Mouse (Mus musculus) testis, adult 2 months (tissue): ENCODE measurements around the gene Phyh. TPM values are rescaled to one million over a fixed set of nuclear protein-coding genes. Genes with fewer than 3 reads are reported as not detected.

Experiments used
- H3K27ac ChIP-seq: fragments of 200-500 bp; 2 replicates; pipeline ENCODE4 v1.5.1; 2012; ENCODE audit warnings: low read depth, low read length; ENCODE audit not compliant: control insufficient read depth, insufficient read depth
- H3K27me3 ChIP-seq: fragments of 200-500 bp; 2 replicates; pipeline ENCODE4 v1.6.1; 2012; ENCODE audit warnings: mild to moderate bottlenecking, low read length, moderate library complexity; ENCODE audit not compliant: control insufficient read depth, insufficient read depth
- H3K36me3 ChIP-seq: fragments of 200-500 bp; 2 replicates; pipeline ENCODE4 v1.6.1; 2012; ENCODE audit warnings: mild to moderate bottlenecking, low read length; ENCODE audit not compliant: control insufficient read depth, insufficient read depth
- H3K4me1 ChIP-seq: fragments of 200-500 bp; 2 replicates; pipeline ENCODE4 v1.6.1; 2012; ENCODE audit warnings: low read length; ENCODE audit not compliant: control insufficient read depth, insufficient read depth
- H3K4me3 ChIP-seq: fragments of 200-500 bp; 2 replicates; pipeline ENCODE4 v1.5.1; 2012; ENCODE audit warnings: low read depth, mild to moderate bottlenecking, low read length, moderate library complexity, mixed read lengths; ENCODE audit not compliant: control insufficient read depth
- CTCF ChIP-seq: fragments of 200-500 bp; IDR thresholded peaks from 2 replicates; pipeline ENCODE4 v1.5.1; 2012; ENCODE audit warnings: low read depth, mild to moderate bottlenecking, inconsistent platforms, low read length, moderate library complexity; ENCODE audit not compliant: control insufficient read depth, insufficient read depth, insufficient replicate concordance
- POLR2A ChIP-seq: fragments of 200-500 bp; IDR thresholded peaks from 2 replicates; pipeline ENCODE4 v1.6.1; 2012; ENCODE audit warnings: low read depth, mild to moderate bottlenecking, inconsistent platforms, low read length, moderate library complexity; ENCODE audit not compliant: control insufficient read depth
- polyA plus RNA-seq: library from polyadenylated mRNA; depleted of rRNA; stranded (reverse); fragments of >200 nt; gene quantifications from 2 replicates; pipeline ENCODE4 v1.2.3, GENCODE M21; 2012

Gene Phyh
- polyA plus RNA-seq, 1 experiment: 9.1 TPM

DNA sequence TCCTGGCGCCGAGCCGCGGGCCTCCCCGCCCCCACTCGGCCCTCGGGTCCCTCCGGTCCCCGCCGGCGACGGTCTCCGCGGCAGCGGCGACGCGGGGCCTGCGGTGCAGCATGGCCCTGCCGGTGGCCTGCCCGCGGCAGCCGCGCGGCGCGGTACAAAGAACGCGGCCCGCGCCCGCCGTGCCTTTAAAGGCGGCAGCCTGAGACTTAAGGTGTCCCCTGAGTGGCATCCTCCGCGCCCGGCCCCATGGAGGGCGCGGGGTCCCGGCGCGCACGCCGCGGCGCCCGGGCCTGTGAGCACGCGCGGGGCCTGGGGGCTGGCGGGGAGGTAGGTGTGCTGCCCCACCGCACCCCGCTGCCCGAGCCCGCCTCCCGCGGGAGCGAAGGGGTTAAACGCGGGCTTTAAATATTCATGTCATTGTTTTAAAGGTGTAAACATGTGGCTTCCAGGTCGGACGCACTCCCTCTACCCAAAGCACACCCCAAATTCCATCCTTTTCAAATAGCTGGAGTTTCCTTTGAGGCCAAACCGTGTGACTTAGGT, 36.5 kb upstream of the Phyh start:
- H3K27me3 ChIP-seq: no peaks in the 10 kb centered on the region
- peaks cover 6% of the 10 kb centered on the region; the same call in 1 of the 2 replicates for H3K4me1 ChIP-seq
- no peak for TF ChIP-seq POLR2A
- TF ChIP-seq CTCF: no peak
- peak overlapping the region; percentile 98 for H3K4me3 ChIP-seq
- H3K36me3 ChIP-seq: no peaks in the 10 kb centered on the region
- peak overlapping the region; percentile 93 for H3K27ac ChIP-seq

DNA sequence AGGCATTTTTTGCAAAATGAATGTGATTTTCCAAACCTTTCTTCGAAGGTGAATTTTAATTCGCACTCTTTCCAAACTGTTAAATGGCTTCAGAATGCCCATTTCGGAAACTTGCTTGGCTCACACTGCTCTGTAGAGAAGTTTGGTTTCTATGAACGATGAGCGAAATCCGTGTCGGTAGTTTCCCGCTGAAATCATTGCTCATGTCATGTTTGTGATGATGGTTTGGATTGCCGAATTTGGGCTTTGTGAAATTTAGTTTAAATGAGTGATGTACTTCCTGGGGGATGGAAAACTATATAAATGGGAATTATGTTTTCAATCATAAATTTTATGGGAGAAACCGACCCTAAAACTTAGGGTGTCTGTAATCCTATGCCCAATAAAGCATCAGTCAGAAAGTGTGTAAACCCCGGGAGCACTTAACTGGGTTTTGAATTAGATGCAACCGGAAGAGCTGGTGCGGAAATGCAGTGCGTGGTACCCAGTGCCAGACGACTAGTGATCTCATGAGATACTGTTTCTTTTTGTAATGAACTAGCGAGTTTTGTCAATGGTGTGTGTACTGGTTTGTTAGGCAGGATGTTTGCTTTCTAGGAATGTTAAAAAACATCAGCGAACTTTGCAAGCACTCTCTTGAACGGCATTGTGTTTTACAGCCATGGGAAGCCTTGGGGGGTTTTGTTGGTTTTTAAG, 35.7 kb upstream of the Phyh start:
- Histone ChIP-seq H3K27ac (no peak overlapping the region), H3K4me3 (no peak overlapping the region), H3K36me3 (no peaks in the 10 kb centered on the region), H3K27me3 (no peaks in the 10 kb centered on the region), H3K4me1 (peaks cover 6% of the 10 kb centered on the region; the same call in 1 of the 2 replicates)
- TF ChIP-seq POLR2A (no peak), CTCF (no peak)

DNA sequence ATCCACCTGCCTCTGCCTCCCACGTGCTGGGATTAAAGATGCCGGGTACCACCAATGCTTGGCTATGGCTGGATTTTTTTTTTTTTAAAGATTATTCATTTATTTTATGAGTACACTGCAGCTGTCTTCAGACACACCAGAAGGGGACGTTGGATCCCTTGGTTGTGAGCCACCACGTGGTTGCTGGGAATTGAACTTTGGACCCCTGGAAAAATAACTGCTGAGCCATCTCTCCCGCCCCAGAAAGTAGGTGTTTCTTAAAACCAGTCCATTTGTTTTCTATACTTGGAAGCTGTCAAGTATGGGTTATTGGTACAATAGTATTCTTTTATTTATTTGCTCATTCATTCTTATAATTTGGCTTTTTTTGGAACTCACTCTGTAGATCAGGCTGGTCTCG, 31.9 kb upstream of the Phyh start:
- Histone ChIP-seq H3K4me3 (no peak overlapping the region), H3K27ac (no peak overlapping the region), H3K36me3 (no peaks in the 10 kb centered on the region; the same call in 1 of the 2 replicates), H3K4me1 (peaks cover 4% of the 10 kb centered on the region; the same call in 1 of the 2 replicates), H3K27me3 (no peaks in the 10 kb centered on the region)
- no peak for TF ChIP-seq POLR2A
- no peak for TF ChIP-seq CTCF

DNA sequence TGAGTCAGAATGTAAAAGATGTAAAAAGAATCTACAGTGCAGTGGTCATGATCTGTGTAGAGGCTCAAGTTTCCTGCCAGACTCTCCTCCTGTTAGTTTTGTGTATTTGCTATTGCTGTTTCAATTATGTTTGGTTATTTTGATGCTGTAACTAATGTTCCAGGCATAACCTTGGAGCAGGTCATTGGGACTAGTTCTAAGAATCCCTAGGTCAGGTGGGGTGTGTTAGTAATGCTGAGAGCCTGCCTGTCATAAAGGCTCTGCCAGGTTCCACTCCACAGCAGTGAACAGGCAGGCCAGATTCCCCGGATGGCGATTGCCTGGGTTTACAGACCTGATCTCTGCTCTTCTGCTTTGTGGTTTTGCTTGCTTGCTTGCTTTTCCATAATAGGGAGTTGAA, 23.2 kb upstream of the Phyh start:
- no peaks in the 10 kb centered on the region for H3K4me1 ChIP-seq
- TF ChIP-seq POLR2A (no peak), CTCF (no peak)
- no peak overlapping the region for H3K4me3 ChIP-seq
- no peak overlapping the region for H3K27ac ChIP-seq
- no peaks in the 10 kb centered on the region; the same call in 1 of the 2 replicates for H3K36me3 ChIP-seq
- H3K27me3 ChIP-seq: no peaks in the 10 kb centered on the region

DNA sequence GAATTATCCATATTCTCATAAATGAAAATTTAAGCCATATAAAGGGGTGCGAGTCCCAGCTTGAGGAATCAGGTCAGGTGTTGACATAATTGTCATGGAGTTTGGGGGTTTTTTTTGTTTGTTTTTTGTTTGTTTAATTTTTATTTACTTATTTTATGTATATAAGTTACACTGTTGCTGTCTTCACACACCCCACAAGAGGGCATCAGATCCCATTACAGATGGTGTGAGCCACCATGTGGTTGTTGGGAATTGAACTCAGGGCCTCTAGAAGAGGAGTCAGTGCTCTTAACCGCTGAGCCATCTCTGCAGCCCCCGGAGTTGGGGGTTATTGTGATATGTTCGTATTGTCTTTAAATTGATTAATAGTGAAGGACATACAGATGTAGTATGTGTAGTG, 21.8 kb upstream of the Phyh start:
- Histone ChIP-seq H3K27ac (no peak overlapping the region), H3K36me3 (no peaks in the 10 kb centered on the region; the same call in 1 of the 2 replicates), H3K4me1 (no peaks in the 10 kb centered on the region), H3K4me3 (no peak overlapping the region), H3K27me3 (no peaks in the 10 kb centered on the region)
- TF ChIP-seq POLR2A: no peak
- no peak for TF ChIP-seq CTCF

DNA sequence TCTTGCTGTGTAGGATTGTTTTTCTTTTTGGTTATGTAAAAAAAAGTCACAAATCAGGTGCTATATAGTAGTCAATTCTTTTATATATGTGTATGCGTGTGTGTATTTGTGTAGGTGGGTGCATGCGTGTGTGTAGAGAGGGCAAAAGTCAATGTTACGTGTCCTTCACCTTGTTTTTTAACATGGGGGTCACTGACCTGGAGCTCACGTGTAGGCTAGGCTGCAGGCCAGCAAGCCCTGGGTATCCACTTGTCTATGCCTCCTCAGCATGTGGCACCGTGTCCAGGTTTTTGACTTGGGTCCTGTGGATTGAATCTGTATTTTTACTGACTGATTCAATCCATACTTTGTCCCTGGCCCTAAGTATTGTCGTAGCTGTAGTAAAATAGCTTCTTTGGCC, 18.2 kb upstream of the Phyh start:
- Histone ChIP-seq H3K36me3 (no peaks in the 10 kb centered on the region), H3K4me1 (no peaks in the 10 kb centered on the region), H3K27me3 (no peaks in the 10 kb centered on the region), H3K4me3 (no peak overlapping the region), H3K27ac (no peak overlapping the region)
- no peak for TF ChIP-seq POLR2A
- TF ChIP-seq CTCF: no peak

DNA sequence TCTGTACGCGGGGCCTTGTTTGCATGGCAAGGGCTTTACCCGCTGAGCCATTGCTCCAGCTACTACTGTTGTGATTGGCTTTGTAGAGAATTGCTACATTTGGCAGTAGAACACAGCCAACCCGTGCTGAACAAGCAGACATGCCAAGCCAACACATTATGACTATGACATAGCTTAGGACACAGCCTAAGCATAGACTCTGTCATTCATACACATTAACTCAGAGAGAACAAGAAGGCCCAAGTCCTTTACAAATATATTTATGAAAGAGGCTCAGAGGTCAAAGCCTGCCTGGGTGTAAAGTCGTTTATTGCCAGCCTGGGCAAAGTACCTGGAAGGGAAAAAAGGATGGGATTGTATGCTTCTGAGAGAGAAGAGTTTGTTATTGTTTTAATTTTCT, 16.5 kb upstream of the Phyh start:
- no peak overlapping the region for H3K4me3 ChIP-seq
- H3K4me1 ChIP-seq: no peaks in the 10 kb centered on the region
- H3K27ac ChIP-seq: no peak overlapping the region
- no peaks in the 10 kb centered on the region; the same call in 1 of the 2 replicates for H3K36me3 ChIP-seq
- H3K27me3 ChIP-seq: no peaks in the 10 kb centered on the region
- no peak for TF ChIP-seq CTCF
